Mouse (Mus musculus) heart, postnatal 0 days (tissue): ENCODE data around the gene Hist1h1a.

ENCODE experiments used
- CTCF ChIP-seq: IDR thresholded peaks from 2 replicates; pipeline ENCODE4 v1.5.1; 2016; ENCODE audit warnings: antibody characterized with exemption, control low read depth, low read depth
- EP300 ChIP-seq: IDR thresholded peaks from 2 replicates; pipeline ENCODE4 v1.6.1; 2016; ENCODE audit warnings: antibody characterized with exemption, low read depth

GRCm38 (mm10) chr13:23743963-23744362 lies 19.5 kb upstream of the Hist1h1a start:
- no peak for TF ChIP-seq CTCF
- TF ChIP-seq EP300, result no peak
